Mouse (Mus musculus) olfactory bulb, adult 2 months (tissue): ENCODE measurements around the gene Ssmem1. TPM values are rescaled to one million over a fixed set of nuclear protein-coding genes. Genes with fewer than 3 reads are reported as not detected.

Experiments
- H3K27ac ChIP-seq: fragments of 200-500 bp; 2 replicates; pipeline ENCODE4 v1.5.1; 2012; ENCODE audit warnings: low read depth, low read length; ENCODE audit not compliant: insufficient read depth
- H3K4me1 ChIP-seq: fragments of 200-500 bp; 2 replicates; pipeline ENCODE4 v1.6.1; 2012; ENCODE audit warnings: low read length; ENCODE audit not compliant: control insufficient read depth, insufficient read depth
- H3K4me3 ChIP-seq: fragments of 200-500 bp; 2 replicates; pipeline ENCODE4 v1.5.1; 2012; ENCODE audit warnings: mild to moderate bottlenecking, low read depth, low read length, moderate library complexity; ENCODE audit not compliant: insufficient read depth
- CTCF ChIP-seq: fragments of 200-500 bp; IDR thresholded peaks from 2 replicates; pipeline ENCODE4 v1.5.1; 2012; ENCODE audit warnings: low read depth, mild to moderate bottlenecking, low read length, moderate library complexity; ENCODE audit not compliant: insufficient read depth
- POLR2A ChIP-seq: fragments of 200-500 bp; IDR thresholded peaks from 2 replicates; pipeline ENCODE4 v1.6.1; 2012; ENCODE audit warnings: mild to moderate bottlenecking, low read depth, low read length, moderate library complexity; ENCODE audit not compliant: insufficient read depth
- WGBS: fragments of 180-500 bp; shearing (Covaris S2); methylation state at CpG from one replicate; pipeline ENCODE4 v1.1.7; 2018; 5-methylcytosine and 5-hydroxymethylcytosine counted together
- polyA plus RNA-seq: library from polyadenylated mRNA; stranded (reverse); fragments of >200 nt; gene quantifications from 2 replicates; pipeline ENCODE4 v1.2.4, GENCODE M21; 2012; ENCODE audit warnings: low replicate concordance; ENCODE audit not compliant: missing spikeins, insufficient read depth, insufficient read length

Ssmem1 gene
- polyA plus RNA-seq, 1 experiment, result not detected

GRCm38 (mm10) chr6:30550496-30551192, 41.0 kb downstream of the Ssmem1 start:
- H3K27ac ChIP-seq, result no peak overlapping the region
- 79% methylated on average over 7 of the region's 7 CpGs for WGBS
- TF ChIP-seq CTCF, result no peak
- no peak for TF ChIP-seq POLR2A

DNA sequence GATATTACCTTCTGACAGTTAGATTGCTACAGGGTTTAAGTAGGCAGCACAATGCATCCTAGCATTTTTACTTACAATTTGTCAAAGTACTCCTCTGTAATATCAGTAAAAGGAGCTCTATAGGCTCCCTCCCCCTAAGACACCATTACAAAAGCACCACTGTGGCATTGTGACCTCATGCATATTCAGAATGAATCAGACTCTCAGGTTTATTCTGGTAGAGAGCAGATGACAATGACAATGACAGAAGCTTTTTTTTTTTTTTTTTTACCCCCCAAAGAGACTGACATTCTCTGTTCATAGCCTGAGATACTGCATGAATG, 41.5 kb downstream of the Ssmem1 start:
- TF ChIP-seq CTCF, result no peak
- TF ChIP-seq POLR2A, result no peak
- H3K27ac ChIP-seq, result no peak overlapping the region
- H3K4me3 ChIP-seq, result no peak overlapping the region
- H3K4me1 ChIP-seq, result peaks cover 22% of the 10 kb centered on the region

More at GRCm38 (mm10) chr6:30550496-30551192, 41.0 kb downstream of the Ssmem1 start:
- Histone ChIP-seq H3K4me1 (peaks cover 21% of the 10 kb centered on the region), H3K4me3 (no peak overlapping the region)

- H3K4me1 ChIP-seq, result peaks cover 19% of the 10 kb centered on the region
- 8% methylated on average over 23 of the region's 23 CpGs for WGBS
- H3K27ac ChIP-seq, result peak overlapping the region; percentile 91
- peak overlapping the region; percentile 44 for H3K4me3 ChIP-seq
- no peak for TF ChIP-seq POLR2A
- TF ChIP-seq CTCF, result no peak
Observed at GRCm38 (mm10) chr6:30551644-30552580, 42.3 kb downstream of the Ssmem1 start.

- Histone ChIP-seq H3K27ac (no peak overlapping the region), H3K4me3 (no peak overlapping the region), H3K4me1 (peaks cover 16% of the 10 kb centered on the region)
- TF ChIP-seq POLR2A, result no peak
- TF ChIP-seq CTCF, result no peak
- WGBS, result 21% methylated on average over 6 of the region's 6 CpGs
Observed at GRCm38 (mm10) chr6:30552628-30553027, 43.0 kb downstream of the Ssmem1 start.

DNA sequence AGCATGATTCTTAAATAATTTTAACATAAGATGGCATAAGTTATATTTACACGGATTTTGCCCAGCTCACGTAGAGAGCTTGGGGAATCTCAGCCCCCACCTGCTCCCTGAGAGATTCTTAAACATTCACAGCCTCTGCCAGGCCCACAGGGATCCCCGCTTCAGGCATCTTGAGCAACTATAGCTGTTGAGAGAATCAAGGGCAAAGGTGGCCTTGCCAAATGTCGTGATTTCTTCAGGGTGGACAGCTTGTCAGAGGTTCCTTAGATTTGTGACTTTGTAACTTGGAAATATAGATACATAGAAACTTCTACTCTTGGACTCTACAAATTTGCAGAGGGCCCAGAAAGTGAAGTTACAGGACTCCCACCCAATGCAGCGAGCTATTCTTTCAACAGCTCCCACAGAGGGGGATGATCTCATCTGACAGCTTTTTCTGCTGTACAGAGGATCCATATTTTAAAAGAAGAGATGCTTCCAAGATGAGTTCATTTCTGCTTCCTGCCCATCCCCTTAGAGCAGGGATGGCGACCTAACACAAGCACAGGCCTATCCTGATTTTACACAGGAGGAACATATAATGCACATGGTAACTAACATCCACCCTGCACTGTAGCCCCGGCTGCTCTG, 43.8 kb downstream of the Ssmem1 start:
- Histone ChIP-seq H3K27ac (no peak overlapping the region), H3K4me3 (no peak overlapping the region), H3K4me1 (peaks cover 12% of the 10 kb centered on the region)
- WGBS, result 93% methylated on average over 7 of the region's 7 CpGs
- TF ChIP-seq CTCF (no peak), POLR2A (no peak)

- WGBS, result 96% methylated on average over 5 of the region's 5 CpGs
- H3K27ac ChIP-seq, result no peak overlapping the region
- TF ChIP-seq POLR2A (no peak), CTCF (no peak)
- H3K4me3 ChIP-seq, result no peak overlapping the region
- peaks cover 11% of the 10 kb centered on the region for H3K4me1 ChIP-seq
Observed at GRCm38 (mm10) chr6:30554092-30554491, 44.4 kb downstream of the Ssmem1 start.

GRCm38 (mm10) chr6:30554621-30555170, 45.0 kb downstream of the Ssmem1 start:
- TF ChIP-seq CTCF, result no peak
- no peak for TF ChIP-seq POLR2A
- WGBS, result 97% methylated on average over 5 of the region's 5 CpGs
- Histone ChIP-seq H3K4me3 (no peak overlapping the region), H3K4me1 (peaks cover 6% of the 10 kb centered on the region), H3K27ac (no peak overlapping the region)

DNA sequence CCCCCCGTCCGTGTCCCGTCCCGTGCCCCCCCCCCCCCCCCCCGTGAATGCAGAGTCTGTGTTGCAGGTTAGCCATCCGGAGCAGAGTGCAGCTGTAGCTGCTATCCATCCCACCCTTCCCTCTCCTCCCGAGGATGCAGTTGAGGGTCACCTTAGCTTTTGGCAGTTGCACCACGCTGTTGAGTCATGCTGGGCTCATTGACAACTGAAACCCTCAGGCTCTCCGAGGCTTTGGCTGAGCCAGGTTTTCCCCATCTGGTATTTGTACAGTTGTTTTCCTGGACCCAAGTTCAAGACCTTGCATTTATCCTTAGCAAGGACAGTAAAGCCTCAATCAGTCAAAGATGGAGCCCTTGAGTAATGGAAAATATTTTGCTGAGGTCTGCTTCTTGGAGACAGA, 46.4 kb downstream of the Ssmem1 start:
- H3K27ac ChIP-seq, result no peak overlapping the region
- TF ChIP-seq CTCF, result no peak
- TF ChIP-seq POLR2A, result no peak
- WGBS, result 10% methylated on average over 7 of the region's 9 CpGs
- H3K4me1 ChIP-seq, result peaks cover 6% of the 10 kb centered on the region
- no peak overlapping the region for H3K4me3 ChIP-seq

DNA sequence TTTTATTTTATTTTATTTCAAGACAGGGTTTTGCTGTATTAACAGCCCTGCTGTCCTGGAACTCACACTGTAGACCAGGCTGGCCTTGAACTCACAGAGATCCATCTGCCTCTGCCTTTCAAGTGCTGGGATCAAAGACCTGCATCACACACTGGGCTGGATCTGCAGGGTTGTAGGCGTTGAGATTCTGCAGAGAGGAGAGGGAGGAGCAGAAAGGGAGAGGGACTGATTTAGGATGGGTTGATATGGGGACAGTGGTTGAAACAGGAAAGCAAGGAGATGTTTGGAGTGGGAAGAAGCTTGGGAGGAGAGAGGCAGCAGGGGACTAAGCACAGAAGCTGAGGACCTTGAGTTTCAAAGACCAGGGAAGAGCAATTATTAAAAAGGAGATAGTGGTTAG, 50.1 kb downstream of the Ssmem1 start:
- no peak for TF ChIP-seq POLR2A
- TF ChIP-seq CTCF, result no peak
- 65% methylated on average over 1 of the region's 1 CpGs for WGBS
- peaks cover 2% of the 10 kb centered on the region; the same call in 1 of the 2 replicates for H3K4me1 ChIP-seq
- H3K27ac ChIP-seq, result no peak overlapping the region
- H3K4me3 ChIP-seq, result no peak overlapping the region

DNA sequence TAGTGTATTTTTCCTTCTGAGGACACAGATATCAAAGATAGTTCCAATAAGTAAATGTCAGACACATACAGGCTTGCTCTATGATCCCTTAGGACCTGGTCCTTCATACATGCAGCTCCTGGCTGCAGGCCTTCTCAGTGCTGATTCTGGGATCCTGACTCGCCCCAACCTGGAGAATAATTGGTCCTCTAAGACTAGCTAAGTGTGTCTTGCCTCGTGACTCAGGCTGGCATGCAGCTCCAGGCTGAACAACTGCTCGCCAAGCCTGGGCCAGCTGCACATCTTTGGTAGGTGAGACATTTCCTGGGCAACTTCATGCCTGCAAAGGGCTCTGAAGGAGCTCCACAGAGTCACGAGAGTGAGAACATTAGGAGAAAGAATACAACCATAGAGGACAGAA, 52.5 kb downstream of the Ssmem1 start:
- TF ChIP-seq CTCF, result no peak
- TF ChIP-seq POLR2A, result no peak
- no peak overlapping the region for H3K27ac ChIP-seq
- H3K4me1 ChIP-seq, result no peaks in the 10 kb centered on the region

More for the DNA sequence above, 52.5 kb downstream of the Ssmem1 start:
- WGBS, result 75% methylated on average over 4 of the region's 4 CpGs
- H3K4me3 ChIP-seq, result no peak overlapping the region
